ENCODE assay signal across 22 mouse cellular contexts in the genomic region with DNA sequence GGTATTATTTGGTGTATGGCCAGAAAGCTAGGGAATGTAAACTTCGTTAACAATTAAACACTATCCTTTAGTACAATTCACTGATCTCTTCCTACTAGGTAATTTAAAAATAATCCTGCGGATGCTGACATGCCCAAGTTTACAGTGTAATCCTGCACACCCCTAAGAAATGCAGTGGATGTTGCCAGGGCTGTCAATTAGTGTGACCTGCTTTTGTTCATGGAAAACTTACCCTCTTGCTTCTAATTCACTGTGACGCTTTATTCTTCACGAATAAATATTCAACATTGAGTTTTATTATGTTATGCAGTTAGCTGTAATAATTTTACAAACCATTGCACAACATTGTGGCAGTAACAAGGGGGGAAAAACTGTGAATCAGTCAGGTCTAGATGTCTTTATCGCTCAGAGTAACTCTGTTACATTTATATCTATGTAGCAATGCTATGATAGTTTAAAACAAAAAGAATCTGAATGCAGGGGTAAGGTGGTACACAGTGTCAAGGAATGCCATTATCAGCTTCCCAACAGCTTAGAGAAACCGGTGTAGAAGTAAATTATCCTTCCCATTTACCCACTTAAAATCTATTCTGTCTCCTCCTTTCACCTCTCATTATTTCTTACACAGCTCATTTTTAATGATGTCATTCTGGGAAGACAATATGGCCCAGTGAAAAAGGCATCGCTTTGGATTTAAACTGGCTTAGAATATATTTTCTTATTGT. TPM values are rescaled to one million over a fixed set of nuclear protein-coding genes. Genes with fewer than 3 reads are reported as not detected.
"Had no signal": no experiment of that assay in that cellular context is flagged by ENCODE, and none has a peak within 500 bp of the region (broad histone marks: within the 10 kb centered on the region; RNA-seq: fewer than 3 reads in every experiment).

No protein-coding gene starts in this region.

- H3K27me3 ChIP-seq: limb, embryonic 12.5 days; limb, embryonic 15.5 days; neural tube, embryonic 13.5 days; stomach, embryonic 15.5 days had no signal

- H3K4me1 ChIP-seq: limb, embryonic 12.5 days; limb, embryonic 15.5 days; neural tube, embryonic 13.5 days; stomach, embryonic 15.5 days had no signal

- H3K27ac ChIP-seq: kidney, postnatal 0 days; layer of hippocampus, adult 2 months; limb, embryonic 12.5 days; limb, embryonic 15.5 days; liver, embryonic 14.5 days; macrophage; neural tube, embryonic 13.5 days; stomach, embryonic 15.5 days had no signal

- H3K4me2 ChIP-seq: limb, embryonic 12.5 days; limb, embryonic 15.5 days; liver, embryonic 11.5 days; lung, embryonic 14.5 days; neural tube, embryonic 13.5 days; stomach, embryonic 15.5 days had no signal

- DNase-seq: kidney, adult 2 months; kidney, postnatal 25 days; layer of hippocampus, adult 9-11 months; liver, postnatal 0 days; lung, embryonic 14.5 days; right cerebral cortex, postnatal 25 days; spleen, adult 18-20 months; thymus, postnatal 25 days had no signal

- H3K36me3 ChIP-seq: limb, embryonic 12.5 days; limb, embryonic 15.5 days; neural tube, embryonic 13.5 days; stomach, embryonic 15.5 days had no signal

- H3K9ac ChIP-seq: limb, embryonic 12.5 days; limb, embryonic 15.5 days; liver, embryonic 14.5 days; liver, postnatal 0 days; lung, embryonic 14.5 days; neural tube, embryonic 13.5 days; stomach, embryonic 15.5 days had no signal

- H3K4me3 ChIP-seq: layer of hippocampus, adult 2 months; limb, embryonic 12.5 days; limb, embryonic 15.5 days; myocyte; neural tube, embryonic 13.5 days; stomach, embryonic 15.5 days had no signal

- H3K9me3 ChIP-seq: limb, embryonic 12.5 days; limb, embryonic 15.5 days; neural tube, embryonic 13.5 days; stomach, embryonic 15.5 days had no signal

- ATAC-seq: intestine, postnatal 0 days; liver, postnatal 0 days; lung, postnatal 0 days had no signal

RNA-seq across cellular contexts. Expression of gene Rims1, which starts 35.1 kb away (rescaled TPM):
- total RNA-seq: megakaryocyte, adult 5-6 weeks; monocyte, adult 5-6 weeks had no signal
- polyA plus RNA-seq: liver, postnatal 0 days; macrophage; myocyte had no signal
